Mouse (Mus musculus): Measurements from ENCODE around the gene Dip2a. TPM values are rescaled to one million over a fixed set of nuclear protein-coding genes. Genes with fewer than 3 reads are reported as not detected.
A peak's percentile ranks its signal among the peaks of the same experiment; 100 is the strongest.

Gene Dip2a
- 5.6 and 6.9 TPM in 2 replicates for polyA plus RNA-seq (2014; fragmentation: Nextera tagmentation; extraction: Ambion mirVana)

- peak within 1 kb of the TSS; percentile 86 for H3K27ac ChIP-seq (ENCODE audit: low read depth, low read length)
- H3K4me1 ChIP-seq (ENCODE audit: control insufficient read depth, insufficient read depth, low read length), result peaks cover 6% of the 10 kb centered on the region; the same call in 1 of the 2 replicates
- H3K9ac ChIP-seq (ENCODE audit: low read length), result peak within 1 kb of the TSS; percentile 93
- peak within 1 kb of the TSS; percentile 82 for H3K4me3 ChIP-seq (ENCODE audit: low read depth, low read length)
- ATAC-seq (peak; percentile 96), DNase-seq (ENCODE audit: low spot score) (peak; percentile 95)
- H3K36me3 ChIP-seq (ENCODE audit: control insufficient read depth, insufficient read depth, low read length), result peaks cover 3% of the 10 kb centered on the region
- H3K4me2 ChIP-seq (ENCODE audit: low read length), result peak within 1 kb of the TSS; percentile 73
- H3K9me3 ChIP-seq (replicated peaks; ENCODE audit: control insufficient read depth, low read length), result no peaks in the 10 kb centered on the region
- WGBS, result under 1% methylated on average over 87 of the region's 94 CpGs
- H3K27me3 ChIP-seq (replicated peaks; ENCODE audit: control insufficient read depth, insufficient read depth, low read length), result no peaks in the 10 kb centered on the region
Measured at GRCm38 (mm10) chr10:76344711-76345539, at the start of gene Dip2a. Gene Dip2a, minus strand, starts transcription at chr10:76345291.

- Histone ChIP-seq H3K9ac (ENCODE audit: low read length) (no peak overlapping the region), H3K4me3 (ENCODE audit: low read depth, low read length) (no peak overlapping the region), H3K36me3 (ENCODE audit: control insufficient read depth, insufficient read depth, low read length) (peaks cover 52% of the 10 kb centered on the region), H3K9me3 (replicated peaks; ENCODE audit: control insufficient read depth, low read length) (no peaks in the 10 kb centered on the region), H3K27ac (ENCODE audit: low read depth, low read length) (no peak overlapping the region), H3K27me3 (replicated peaks; ENCODE audit: control insufficient read depth, insufficient read depth, low read length) (no peaks in the 10 kb centered on the region), H3K4me2 (ENCODE audit: low read length) (no peak overlapping the region), H3K4me1 (ENCODE audit: control insufficient read depth, insufficient read depth, low read length) (no peaks in the 10 kb centered on the region)
- ATAC-seq (no peak), DNase-seq (ENCODE audit: low spot score) (no peak)
- WGBS, result 96% methylated on average over 12 of the region's 12 CpGs
Measured at GRCm38 (mm10) chr10:76392596-76392995, 47.5 kb upstream of the Dip2a start.

- 88% methylated on average over 9 of the region's 9 CpGs for WGBS
- ATAC-seq, result no peak
- peak; percentile 7 for DNase-seq (ENCODE audit: low spot score)
- Histone ChIP-seq H3K4me2 (ENCODE audit: low read length) (no peak overlapping the region), H3K9me3 (replicated peaks; ENCODE audit: control insufficient read depth, low read length) (no peaks in the 10 kb centered on the region), H3K36me3 (ENCODE audit: control insufficient read depth, insufficient read depth, low read length) (peaks cover 55% of the 10 kb centered on the region), H3K9ac (ENCODE audit: low read length) (no peak overlapping the region), H3K4me1 (ENCODE audit: control insufficient read depth, insufficient read depth, low read length) (no peaks in the 10 kb centered on the region), H3K27ac (ENCODE audit: low read depth, low read length) (no peak overlapping the region), H3K27me3 (replicated peaks; ENCODE audit: control insufficient read depth, insufficient read depth, low read length) (no peaks in the 10 kb centered on the region), H3K4me3 (ENCODE audit: low read depth, low read length) (no peak overlapping the region)
Measured at GRCm38 (mm10) chr10:76391786-76392185, 46.7 kb upstream of the Dip2a start.

- Histone ChIP-seq H3K9me3 (replicated peaks; ENCODE audit: control insufficient read depth, low read length) (no peaks in the 10 kb centered on the region), H3K4me3 (ENCODE audit: low read depth, low read length) (no peak overlapping the region), H3K27ac (ENCODE audit: low read depth, low read length) (no peak overlapping the region), H3K36me3 (ENCODE audit: control insufficient read depth, insufficient read depth, low read length) (peaks cover 56% of the 10 kb centered on the region), H3K4me2 (ENCODE audit: low read length) (no peak overlapping the region), H3K27me3 (replicated peaks; ENCODE audit: control insufficient read depth, insufficient read depth, low read length) (no peaks in the 10 kb centered on the region), H3K4me1 (ENCODE audit: control insufficient read depth, insufficient read depth, low read length) (no peaks in the 10 kb centered on the region), H3K9ac (ENCODE audit: low read length) (no peak overlapping the region)
- 96% methylated on average over 9 of the region's 9 CpGs for WGBS
- DNase-seq (ENCODE audit: low spot score), result no peak
- ATAC-seq, result no peak
Measured at GRCm38 (mm10) chr10:76391166-76391565, 46.1 kb upstream of the Dip2a start.

GRCm38 (mm10) chr10:76374981-76375380 lies 29.9 kb upstream of the Dip2a start:
- Histone ChIP-seq H3K27ac (ENCODE audit: low read depth, low read length) (no peak overlapping the region), H3K4me3 (ENCODE audit: low read depth, low read length) (no peak overlapping the region), H3K4me1 (ENCODE audit: control insufficient read depth, insufficient read depth, low read length) (no peaks in the 10 kb centered on the region), H3K27me3 (replicated peaks; ENCODE audit: control insufficient read depth, insufficient read depth, low read length) (no peaks in the 10 kb centered on the region), H3K9ac (ENCODE audit: low read length) (no peak overlapping the region), H3K36me3 (ENCODE audit: control insufficient read depth, insufficient read depth, low read length) (peaks cover 58% of the 10 kb centered on the region), H3K9me3 (replicated peaks; ENCODE audit: control insufficient read depth, low read length) (no peaks in the 10 kb centered on the region), H3K4me2 (ENCODE audit: low read length) (no peak overlapping the region)
- 94% methylated on average over 18 of the region's 18 CpGs for WGBS
- no peak for DNase-seq (ENCODE audit: low spot score)
- ATAC-seq, result no peak

- H3K4me3 ChIP-seq (ENCODE audit: low read depth, low read length), result no peak overlapping the region
- no peak overlapping the region for H3K27ac ChIP-seq (ENCODE audit: low read depth, low read length)
- ATAC-seq (no peak), DNase-seq (ENCODE audit: low spot score) (no peak)
- no peaks in the 10 kb centered on the region for H3K4me1 ChIP-seq (ENCODE audit: control insufficient read depth, insufficient read depth, low read length)
- H3K4me2 ChIP-seq (ENCODE audit: low read length), result no peak overlapping the region
- no peaks in the 10 kb centered on the region for H3K27me3 ChIP-seq (replicated peaks; ENCODE audit: control insufficient read depth, insufficient read depth, low read length)
- H3K9me3 ChIP-seq (replicated peaks; ENCODE audit: control insufficient read depth, low read length), result no peaks in the 10 kb centered on the region
- H3K36me3 ChIP-seq (ENCODE audit: control insufficient read depth, insufficient read depth, low read length), result peaks cover 61% of the 10 kb centered on the region
- H3K9ac ChIP-seq (ENCODE audit: low read length), result no peak overlapping the region
- WGBS, result 82% methylated on average over 3 of the region's 3 CpGs
Measured at GRCm38 (mm10) chr10:76371736-76372135, 26.6 kb upstream of the Dip2a start.

- no peak overlapping the region for H3K27ac ChIP-seq (ENCODE audit: low read depth, low read length)
- peaks cover 60% of the 10 kb centered on the region for H3K36me3 ChIP-seq (ENCODE audit: control insufficient read depth, insufficient read depth, low read length)
- H3K4me1 ChIP-seq (ENCODE audit: control insufficient read depth, insufficient read depth, low read length), result no peaks in the 10 kb centered on the region
- no peaks in the 10 kb centered on the region for H3K9me3 ChIP-seq (replicated peaks; ENCODE audit: control insufficient read depth, low read length)
- no peak overlapping the region for H3K9ac ChIP-seq (ENCODE audit: low read length)
- ATAC-seq (no peak), DNase-seq (ENCODE audit: low spot score) (no peak)
- WGBS, result 94% methylated on average over 13 of the region's 13 CpGs
- no peak overlapping the region for H3K4me3 ChIP-seq (ENCODE audit: low read depth, low read length)
- H3K27me3 ChIP-seq (replicated peaks; ENCODE audit: control insufficient read depth, insufficient read depth, low read length), result no peaks in the 10 kb centered on the region
- H3K4me2 ChIP-seq (ENCODE audit: low read length), result no peak overlapping the region
Measured at GRCm38 (mm10) chr10:76368766-76369165, 23.7 kb upstream of the Dip2a start.

- DNase-seq (ENCODE audit: low spot score), result peak; percentile 76
Measured at GRCm38 (mm10) chr10:76363233-76363632, 18.1 kb upstream of the Dip2a start.

GRCm38 (mm10) chr10:76358468-76358867 lies 13.4 kb upstream of the Dip2a start:
- Histone ChIP-seq H3K9me3 (replicated peaks; ENCODE audit: control insufficient read depth, low read length) (no peaks in the 10 kb centered on the region), H3K4me3 (ENCODE audit: low read depth, low read length) (no peak overlapping the region), H3K9ac (ENCODE audit: low read length) (no peak overlapping the region), H3K4me2 (ENCODE audit: low read length) (no peak overlapping the region), H3K27ac (ENCODE audit: low read depth, low read length) (no peak overlapping the region), H3K36me3 (ENCODE audit: control insufficient read depth, insufficient read depth, low read length) (peaks cover 38% of the 10 kb centered on the region), H3K27me3 (replicated peaks; ENCODE audit: control insufficient read depth, insufficient read depth, low read length) (no peaks in the 10 kb centered on the region), H3K4me1 (ENCODE audit: control insufficient read depth, insufficient read depth, low read length) (0 out of 2 replicates have a peak, but pooled peaks cover 2% of the 10 kb centered on the region)
- 50% methylated on average over 5 of the region's 5 CpGs for WGBS
- DNase-seq (ENCODE audit: low spot score) (peak; percentile 30), ATAC-seq (no peak)

More at GRCm38 (mm10) chr10:76363233-76363632, 18.1 kb upstream of the Dip2a start:
- no peaks in the 10 kb centered on the region for H3K9me3 ChIP-seq (replicated peaks; ENCODE audit: control insufficient read depth, low read length)
- H3K4me3 ChIP-seq (ENCODE audit: low read depth, low read length), result no peak overlapping the region
- H3K4me1 ChIP-seq (ENCODE audit: control insufficient read depth, insufficient read depth, low read length), result 0 out of 2 replicates have a peak, but pooled peaks cover 2% of the 10 kb centered on the region
- peaks cover 34% of the 10 kb centered on the region for H3K36me3 ChIP-seq (ENCODE audit: control insufficient read depth, insufficient read depth, low read length)
- no peak overlapping the region for H3K9ac ChIP-seq (ENCODE audit: low read length)
- no peaks in the 10 kb centered on the region for H3K27me3 ChIP-seq (replicated peaks; ENCODE audit: control insufficient read depth, insufficient read depth, low read length)
- no peak overlapping the region for H3K4me2 ChIP-seq (ENCODE audit: low read length)
- peak; percentile 66; the same call in 1 of the 2 replicates for ATAC-seq
- WGBS, result 22% methylated on average over 3 of the region's 3 CpGs
- H3K27ac ChIP-seq (ENCODE audit: low read depth, low read length), result no peak overlapping the region
